Mouse (Mus musculus): ENCODE results near the gene Cers6.
A peak's percentile ranks its signal among the peaks of the same experiment; 100 is the strongest.

Gene Cers6

DNA sequence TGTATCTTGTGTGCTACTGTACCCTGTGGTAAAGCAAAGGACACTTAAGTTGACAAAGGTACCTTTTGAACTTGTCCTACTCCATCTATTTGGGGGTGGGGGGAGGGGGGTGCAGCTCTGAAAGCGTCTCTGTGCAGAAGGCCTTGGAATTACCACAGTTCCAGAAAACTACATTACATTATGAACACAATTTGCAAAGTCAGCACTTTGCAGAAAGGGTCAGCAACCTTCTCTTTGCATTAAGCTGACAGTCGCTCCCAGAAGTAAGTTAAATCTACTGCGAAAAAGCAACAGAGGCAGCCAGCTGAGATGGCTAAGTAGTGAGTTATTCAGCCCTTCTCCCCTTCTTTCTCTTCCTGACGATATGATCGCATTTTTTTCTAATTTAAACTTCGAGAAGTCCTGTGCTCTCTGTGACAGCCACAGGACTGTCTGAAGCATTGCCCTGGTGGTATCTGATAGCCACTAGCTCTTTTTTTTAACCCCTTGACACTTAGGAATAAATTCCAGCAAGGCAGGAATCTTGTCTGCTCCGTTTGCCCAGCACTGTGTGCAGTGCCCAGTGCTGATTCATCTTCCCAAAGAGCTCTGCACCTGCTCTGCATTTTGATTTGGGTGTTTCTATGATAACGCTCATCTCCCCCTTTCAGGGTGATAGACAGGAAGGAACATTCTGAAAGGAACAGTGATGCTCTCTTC is 221.4 kb downstream of the Cers6 start:
- no peak for DNase-seq

DNA sequence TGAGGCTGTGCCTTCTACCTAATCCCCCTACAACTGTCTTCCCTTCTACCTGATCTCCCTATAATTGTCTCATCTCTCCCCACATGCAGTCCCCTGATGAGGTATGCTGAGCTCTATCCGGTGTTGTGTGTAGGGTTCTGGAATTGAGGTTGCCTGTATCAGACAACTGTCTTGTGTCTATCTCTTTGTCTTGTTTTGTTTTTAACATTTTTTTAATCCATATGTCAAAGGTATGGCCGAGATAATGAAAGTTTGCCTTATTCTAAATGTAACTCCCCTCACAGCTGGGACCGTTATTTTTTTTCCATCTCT is 221.9 kb downstream of the Cers6 start:
- no peak for DNase-seq

DNA sequence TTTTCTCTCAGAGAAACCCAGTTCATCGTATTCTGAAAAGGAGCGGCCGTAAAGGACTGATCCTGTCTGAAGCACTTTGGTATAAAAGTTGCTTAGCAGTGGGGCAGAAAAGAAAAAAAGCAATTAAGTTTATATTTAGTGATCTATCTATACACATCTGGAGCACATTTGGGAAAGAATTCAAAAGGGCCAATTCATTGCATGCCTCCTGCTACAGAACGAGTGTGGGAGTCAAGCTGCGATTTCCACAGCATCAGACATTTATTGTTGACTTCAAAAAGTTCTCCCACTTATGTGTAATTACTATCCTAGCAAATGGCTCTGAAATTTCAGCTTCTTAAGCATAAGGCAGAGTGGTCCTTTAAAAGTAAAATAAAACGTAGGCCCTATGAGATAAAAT is 223.2 kb downstream of the Cers6 start:
- DNase-seq = no peak

DNA sequence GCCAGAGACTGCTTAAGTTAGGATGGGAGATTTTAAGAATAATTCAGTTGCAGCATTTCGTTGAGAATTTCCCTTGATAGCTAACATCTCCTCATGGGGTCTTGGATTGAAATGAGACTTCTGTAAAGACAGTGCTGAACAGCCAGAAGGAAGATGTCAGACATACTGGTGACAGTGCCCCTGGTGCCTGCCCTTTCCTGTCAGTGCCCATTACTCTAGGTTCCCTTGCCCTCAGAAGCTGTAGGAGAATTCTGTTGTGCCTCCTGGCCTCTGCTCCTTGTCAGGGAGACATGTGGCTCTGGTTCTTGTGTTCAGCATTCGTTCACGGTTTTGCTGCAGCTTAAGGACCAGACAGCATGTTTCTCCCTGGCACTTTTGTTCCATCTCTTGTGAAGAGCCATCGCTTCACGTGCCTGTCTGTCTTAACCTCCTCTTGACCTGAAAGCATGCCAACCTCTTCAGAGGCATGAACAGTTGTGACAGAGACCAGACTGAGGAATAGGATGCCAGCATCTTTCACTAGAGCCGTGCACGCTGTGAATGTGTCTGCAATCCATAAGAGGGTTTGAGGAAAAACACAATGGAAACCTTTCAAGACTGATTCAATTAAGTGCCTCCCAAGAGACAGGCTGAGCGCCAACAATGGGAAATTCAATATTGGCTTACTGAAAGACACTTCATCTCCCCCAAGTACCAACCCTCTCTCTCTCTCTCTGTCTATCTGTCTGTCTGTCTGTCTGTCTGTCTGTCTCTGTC is 225.4 kb downstream of the Cers6 start:
- no peak for DNase-seq

DNA sequence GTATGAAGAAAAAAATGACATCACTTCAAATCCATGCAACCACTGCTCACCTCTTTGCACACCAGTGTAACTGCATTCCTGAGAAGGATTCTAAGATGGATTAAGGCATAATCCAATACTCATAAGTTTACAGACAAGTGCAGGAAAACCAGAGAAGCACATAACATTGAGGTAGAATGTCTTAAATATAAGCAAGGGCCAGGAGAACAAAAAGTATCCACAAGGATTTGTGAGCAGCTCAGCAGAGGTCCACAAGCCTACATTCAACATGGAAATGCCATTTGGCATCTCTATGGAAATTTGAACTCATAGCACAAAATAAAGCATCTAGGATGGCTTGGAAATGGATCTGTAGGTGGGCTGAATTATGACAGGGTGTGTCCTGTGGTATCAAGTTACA is 234.6 kb downstream of the Cers6 start:
- DNase-seq = no peak

DNA sequence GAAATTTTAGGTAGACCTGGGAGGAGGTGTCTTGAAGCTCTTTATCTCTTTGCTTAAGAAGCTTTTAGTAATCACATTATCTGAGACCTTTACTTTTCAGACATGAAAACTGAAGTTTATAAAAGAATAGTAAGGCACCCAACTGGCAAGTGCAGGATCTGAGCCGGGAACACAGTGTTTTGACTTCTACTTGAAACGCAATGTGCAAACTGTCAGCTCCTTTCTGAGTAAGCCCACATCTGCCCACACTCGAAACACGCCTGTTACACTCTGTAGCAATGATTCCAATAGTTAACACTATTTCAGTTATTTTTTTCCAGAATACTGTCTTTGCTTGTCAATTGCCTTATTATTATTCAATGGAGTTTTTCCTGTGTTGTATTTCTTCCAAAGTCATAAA is 235.6 kb downstream of the Cers6 start:
- no peak for DNase-seq

DNA sequence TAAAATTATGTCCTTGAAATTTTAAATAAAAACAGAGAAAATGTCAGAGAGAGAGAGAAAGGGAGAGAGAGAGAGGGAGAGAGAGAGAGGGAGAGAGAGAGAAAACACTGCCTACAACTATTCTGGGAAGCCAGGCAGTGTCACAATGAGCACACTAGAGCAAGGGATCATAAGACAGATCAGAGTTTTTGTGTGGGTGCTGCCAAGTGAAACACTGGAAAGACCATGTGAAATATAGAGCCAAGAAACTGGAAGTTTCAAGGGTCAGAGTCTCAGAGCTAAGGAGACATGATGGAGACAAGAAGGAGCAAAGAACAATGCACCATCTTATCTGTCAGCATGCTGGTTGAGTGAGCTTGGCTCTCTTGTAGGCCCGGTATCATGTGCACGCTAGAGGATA is 236.3 kb downstream of the Cers6 start:
- no peak for DNase-seq

DNA sequence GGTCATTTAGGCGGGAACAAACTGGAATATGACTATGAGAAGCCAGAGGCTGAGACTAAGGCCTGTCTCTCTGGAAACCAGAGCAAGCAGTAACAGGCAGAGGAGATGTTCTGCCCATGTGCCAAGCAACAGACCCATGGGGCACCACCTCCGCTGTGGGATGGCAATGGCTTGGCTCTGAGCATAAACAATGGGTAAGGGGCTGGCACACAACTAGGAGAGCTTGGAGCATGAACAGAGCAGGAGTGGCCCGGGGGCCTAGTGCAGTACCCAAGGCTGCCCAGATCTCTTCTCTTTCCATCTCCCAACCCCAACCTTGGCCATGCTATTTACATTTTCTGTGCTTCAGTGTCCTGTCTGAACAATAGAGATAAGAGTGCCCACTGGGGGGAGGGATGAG is 237.5 kb downstream of the Cers6 start:
- DNase-seq = no peak

DNA sequence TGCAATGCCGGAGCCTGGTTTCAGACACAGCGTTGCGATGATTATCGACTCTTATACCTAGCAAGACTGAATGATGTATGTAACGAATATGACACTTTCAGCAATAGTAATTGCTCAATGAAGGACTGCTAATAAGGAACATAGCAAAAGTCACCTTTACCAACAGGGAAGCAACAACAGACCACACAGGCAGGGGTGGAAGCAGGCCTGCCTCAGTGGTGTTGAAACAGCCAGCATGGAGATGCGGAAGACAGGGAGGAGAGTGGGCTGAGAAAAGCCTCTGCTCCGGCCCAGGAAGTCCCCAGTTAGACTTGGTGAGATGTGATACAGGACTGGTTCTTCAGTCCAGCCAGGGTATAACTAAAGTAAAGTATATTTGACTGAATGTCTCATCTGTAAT is 237.9 kb downstream of the Cers6 start:
- DNase-seq = no peak

DNA sequence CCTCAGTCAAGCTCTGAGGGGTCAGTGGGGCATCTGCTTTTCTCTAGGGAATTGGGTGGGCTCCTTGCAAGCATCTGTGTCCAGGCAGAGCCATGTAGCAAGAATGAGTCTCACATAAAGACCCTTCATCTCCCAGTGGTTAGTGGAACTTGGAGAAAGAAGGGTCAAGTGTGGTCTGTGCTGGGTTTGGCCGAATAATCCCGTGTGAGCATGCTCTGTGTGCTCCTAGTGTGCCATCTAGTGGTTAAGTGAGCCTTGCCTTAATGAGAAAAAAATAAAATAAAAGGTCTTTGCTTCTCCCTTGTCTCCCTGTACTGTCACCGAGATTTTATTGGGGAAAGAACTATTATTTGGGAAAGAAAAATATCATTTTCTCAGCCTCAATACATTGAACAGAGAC is 239.5 kb downstream of the Cers6 start:
- peak; percentile 71 for DNase-seq

DNA sequence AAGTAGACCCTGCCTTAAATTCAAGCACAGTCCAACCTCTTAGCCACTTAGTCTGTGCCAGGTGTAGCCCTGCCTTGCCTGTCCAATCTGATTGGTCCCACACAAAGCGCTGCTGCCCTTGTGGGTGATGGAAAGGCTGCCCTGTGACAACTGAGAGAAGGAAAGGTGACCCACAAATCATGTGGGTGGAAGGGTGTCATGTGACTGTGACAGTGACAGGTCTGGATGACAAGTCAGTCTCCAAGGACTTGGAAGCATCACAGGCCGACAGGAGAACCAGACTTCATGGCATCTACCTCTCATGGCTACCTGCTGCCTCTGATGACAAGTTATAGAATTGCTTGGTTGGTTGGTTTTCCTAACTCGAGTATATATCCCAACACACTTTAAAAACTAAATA is 242.3 kb downstream of the Cers6 start:
- no peak for DNase-seq

DNA sequence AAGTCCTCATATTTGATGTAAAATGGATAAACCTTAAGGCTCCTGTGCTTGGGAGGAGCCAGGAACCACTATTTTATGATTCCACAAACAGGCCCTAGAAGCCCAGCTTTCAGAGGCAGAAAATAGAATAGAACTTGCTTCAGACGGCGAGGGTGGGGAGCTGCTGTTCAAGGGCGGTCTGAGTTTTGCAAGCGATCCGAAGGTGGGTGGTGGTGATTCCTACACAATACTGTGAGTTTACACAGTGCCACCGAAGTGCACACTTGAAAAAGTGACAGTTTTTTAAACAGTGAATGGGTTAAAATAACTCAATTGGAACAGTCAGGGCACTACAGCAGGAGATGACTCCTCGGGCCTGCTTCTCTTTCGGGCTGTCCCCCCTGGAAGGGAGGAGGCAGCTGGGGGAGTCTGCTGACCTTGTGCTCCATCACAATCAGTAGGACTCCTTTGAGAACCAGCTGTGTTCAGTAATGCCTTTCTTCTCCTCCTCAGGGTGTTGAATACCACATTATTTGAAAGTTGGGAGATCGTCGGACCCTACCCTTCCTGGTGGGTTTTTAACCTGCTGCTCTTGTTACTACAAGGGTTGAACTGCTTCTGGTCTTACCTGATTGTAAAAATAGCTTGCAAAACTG is 243.4 kb downstream of the Cers6 start:
- DNase-seq = no peak

DNA sequence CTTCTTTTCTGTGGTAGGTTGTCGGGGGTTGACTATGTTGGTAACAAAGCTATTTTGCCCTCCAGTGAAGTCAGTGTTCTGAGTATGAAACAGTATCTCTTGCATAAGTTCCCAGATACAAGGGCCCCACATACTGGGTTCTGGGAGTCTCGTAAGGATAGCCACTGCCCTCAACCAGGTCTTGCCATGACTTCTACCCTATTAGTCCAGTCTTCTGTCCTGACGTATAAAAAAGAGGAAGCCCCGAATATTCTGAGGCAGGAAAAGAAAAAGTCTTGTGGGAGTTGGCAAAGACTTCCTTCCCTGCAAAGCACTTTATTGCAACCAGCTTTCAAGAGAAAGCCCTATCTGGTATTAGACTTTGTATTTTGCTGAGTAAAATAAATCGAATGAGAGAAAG is 248.0 kb downstream of the Cers6 start:
- no peak for DNase-seq

DNA sequence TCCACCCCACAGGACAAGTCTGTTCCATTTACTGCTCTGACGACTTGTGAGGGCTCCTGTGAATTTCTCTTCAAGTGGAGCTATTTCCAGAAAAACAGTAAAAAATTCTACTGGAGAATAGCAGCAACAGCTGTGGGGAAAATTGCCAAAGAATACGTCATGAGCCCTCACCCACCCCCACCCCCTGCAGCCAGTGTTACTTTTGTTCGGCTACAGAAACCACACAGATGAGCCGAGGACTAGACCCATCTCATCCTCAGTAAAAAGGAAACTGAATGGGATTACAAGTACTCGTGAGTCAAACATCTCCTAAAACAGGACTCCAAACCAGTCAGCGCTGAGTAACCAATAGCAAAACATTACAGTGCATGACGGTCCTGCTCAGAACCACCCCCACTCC is 248.5 kb downstream of the Cers6 start:
- no peak for DNase-seq

DNA sequence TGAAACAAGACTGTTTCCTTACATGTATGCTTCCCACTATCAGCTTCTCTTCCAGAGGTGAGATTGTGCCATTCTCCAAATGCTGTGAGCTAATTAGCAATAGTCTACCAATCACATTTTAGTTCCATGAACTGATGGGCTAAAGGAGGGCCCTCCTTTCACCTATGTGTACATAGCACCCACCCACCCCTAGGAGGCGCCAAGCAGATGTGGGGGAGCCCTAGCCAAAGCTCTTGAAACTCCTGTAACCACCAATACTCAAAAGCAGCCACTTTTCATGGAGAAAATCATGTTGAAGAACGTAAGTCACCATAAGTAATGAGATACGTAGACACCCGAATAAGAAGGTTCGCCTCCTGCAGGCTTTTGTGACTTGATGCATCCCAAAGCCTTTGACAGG is 251.4 kb downstream of the Cers6 start:
- no peak for DNase-seq

DNA sequence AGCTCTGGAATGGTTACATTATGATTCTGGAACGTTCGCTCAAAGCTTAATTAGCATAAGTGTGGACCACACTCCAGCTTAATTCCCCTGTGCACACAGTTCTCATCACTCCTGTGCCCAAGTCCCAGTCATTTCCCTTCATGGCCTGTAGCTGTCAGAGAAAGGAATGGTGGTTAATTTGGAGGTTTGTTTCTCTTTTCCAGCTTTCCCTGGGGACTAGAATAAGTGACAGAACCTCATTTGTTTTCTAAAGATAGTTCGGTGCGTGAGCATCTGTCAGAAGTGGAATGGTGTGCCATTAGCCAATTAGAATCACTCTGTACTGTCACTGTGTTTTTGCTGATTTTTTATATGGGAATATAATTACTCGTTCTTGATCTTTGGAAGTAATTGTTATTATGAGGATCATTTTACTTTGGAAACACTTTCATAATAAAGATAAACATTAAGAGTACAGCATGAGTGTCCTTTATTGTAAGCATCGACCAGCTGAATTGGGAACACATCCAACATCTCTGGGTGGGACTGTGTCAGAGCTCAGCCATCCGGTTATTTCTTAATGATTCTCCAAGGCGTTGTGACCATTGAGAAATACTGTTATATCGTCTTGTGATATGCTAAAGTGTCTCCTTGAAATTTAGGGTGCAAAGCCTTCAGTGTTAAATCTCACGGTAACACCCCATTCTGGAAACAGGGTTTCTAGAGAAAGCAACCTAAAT is 252.7 kb downstream of the Cers6 start:
- DNase-seq = peak; percentile 64

DNA sequence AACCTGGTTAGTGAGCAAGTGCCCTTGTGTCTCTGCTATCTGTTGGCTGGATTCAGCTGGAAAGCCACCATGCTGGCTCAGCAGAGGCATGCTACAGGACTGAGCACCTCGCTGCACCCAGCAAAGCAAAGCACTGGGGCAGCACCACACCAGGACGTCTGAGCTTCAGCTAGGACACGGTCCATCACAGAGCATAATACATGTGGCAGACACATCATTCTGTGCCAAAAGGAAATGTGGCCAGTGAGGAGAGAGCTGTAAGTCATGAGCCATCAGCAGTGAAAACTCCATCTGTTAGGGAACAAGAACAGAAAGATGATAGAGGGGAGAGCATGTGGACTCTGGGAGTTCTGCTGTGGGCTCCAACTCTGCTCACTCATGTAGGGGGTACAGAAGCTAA is 254.7 kb downstream of the Cers6 start:
- no peak for DNase-seq

DNA sequence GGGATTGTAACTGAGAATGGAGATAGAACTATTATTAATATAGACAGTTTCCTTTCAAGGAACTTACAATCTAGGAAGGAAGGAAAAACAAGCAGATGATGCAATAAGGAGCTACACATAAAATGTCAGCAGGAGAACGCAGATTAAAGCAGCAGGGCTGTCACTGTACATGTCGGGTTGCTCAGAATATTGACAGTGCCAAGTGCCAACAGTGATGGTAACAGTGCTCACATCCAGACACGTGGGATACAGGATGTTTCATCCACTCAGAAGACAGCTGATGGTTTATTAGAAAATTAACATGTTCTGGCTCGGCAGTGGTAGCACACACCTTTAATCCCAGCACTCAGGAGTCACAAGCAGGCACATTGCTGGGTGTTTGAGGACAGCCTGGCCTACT is 255.5 kb downstream of the Cers6 start:
- no peak for DNase-seq

DNA sequence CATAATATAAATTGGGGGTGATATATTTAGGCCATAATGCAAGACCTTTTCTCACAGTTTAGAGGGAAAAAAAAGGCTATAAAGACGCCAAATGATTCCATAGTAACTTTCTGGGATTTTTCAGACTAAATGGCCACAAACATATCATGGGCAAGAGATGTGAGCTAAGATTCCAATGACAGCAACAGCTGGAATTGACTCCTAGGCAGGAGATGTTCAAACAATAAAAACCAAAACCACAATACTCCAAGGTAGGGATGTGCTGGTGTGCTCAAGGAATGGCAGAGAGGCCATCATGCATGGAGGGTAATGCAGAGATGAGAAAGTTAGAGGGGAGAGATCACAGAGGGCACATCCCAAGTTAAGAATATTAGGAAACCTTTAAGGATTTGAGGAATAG is 257.8 kb downstream of the Cers6 start:
- DNase-seq = no peak

DNA sequence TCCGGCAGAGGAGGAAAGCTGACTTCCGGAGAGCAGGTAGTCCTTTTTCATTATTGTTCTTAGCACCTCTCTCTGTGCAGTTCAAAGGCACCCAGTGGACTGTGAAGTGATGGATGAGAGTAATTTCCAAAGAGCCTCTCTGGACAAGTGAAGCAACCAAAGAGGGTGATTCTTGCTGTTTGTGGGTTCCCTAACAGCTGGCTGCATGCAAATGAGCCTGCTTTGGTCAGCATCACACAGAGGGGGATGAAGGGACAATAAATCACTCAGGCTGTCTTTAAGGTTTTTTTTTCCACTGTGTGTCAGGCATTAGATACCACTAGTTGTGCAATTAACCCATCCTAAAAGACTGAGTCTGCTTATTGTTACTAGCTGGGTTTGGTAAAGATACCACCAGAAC is 258.5 kb downstream of the Cers6 start:
- no peak for DNase-seq

DNA sequence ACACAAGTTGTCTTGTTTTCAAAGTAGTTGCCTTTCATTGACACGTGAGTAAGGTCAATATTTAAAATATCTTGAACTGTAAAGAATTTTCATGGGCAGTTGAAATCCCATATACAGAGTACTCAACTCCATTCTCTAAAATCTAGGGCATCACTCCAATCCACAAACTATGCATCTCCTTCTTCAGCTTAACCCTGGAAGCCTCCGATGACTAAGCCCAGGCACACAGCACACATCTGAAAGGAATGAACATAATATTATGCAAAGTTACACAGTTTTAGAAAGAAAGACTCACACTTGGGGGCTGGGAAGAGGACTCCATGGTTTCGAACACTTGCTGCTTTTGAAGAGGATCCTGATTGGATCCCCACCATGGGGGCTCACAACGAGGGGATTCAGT is 260.4 kb downstream of the Cers6 start:
- no peak for DNase-seq

DNA sequence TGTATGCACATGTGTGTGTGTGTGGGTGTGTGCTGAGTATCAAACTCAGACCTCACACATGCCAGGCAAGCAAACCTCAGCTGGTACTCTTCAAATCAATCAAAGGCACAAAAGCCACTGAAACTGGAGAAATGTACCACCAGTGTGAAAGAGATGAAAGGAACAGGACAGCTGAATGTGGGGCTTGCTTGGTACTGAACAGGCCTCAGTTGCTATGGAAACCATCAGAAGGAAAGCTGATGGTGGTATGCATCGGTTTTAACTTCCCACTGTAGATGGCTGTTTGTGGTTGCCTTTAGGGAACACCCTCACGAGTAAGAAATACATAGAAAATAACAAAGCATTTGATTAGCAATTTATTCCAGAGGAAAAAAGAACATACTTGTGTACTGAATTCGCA is 264.2 kb downstream of the Cers6 start:
- DNase-seq = no peak

DNA sequence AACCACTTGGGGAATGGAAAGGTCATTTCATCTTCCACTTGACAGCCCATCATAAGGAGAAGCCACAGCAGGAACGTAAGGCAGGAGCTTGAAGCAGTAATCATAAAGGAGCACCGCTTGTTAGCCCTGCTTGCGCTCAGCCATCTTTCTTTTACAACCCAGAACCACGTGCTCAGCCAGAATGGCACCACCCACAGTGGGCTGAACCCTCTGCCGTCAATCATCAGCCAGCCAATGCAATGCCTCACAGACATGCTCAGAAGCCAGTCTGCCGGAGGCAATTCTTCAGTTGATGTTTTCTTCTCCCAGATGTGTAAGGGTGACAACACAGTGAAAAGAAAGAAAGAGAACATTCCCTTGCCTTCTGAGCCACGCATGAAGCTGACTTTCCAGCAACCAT is 267.1 kb downstream of the Cers6 start:
- DNase-seq = peak; percentile 57

DNA sequence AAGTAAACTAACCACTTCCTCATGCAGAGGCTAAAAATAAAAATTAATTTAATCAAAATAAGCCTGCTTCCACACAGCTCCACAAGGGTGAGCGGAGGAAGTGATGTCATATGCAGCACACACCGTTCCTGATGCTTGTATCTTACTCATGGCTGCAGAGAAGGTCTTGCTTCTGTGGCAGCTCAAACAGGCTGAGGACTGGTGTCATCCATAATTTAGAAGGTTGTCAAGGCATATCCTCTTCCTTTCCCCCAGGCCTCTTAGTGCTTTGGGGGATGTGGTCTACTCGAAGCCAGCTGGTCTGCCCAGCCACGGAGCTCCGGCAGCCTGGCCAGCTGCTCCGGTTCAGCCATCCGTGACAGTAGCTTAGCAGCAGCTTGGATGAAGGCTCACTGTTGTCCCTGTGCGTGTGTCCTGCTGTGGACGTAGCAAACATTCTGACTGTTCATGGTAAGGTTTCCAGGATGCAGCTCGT is 267.7 kb downstream of the Cers6 start:
- peak; percentile 42 for DNase-seq
